In the genomic region with DNA sequence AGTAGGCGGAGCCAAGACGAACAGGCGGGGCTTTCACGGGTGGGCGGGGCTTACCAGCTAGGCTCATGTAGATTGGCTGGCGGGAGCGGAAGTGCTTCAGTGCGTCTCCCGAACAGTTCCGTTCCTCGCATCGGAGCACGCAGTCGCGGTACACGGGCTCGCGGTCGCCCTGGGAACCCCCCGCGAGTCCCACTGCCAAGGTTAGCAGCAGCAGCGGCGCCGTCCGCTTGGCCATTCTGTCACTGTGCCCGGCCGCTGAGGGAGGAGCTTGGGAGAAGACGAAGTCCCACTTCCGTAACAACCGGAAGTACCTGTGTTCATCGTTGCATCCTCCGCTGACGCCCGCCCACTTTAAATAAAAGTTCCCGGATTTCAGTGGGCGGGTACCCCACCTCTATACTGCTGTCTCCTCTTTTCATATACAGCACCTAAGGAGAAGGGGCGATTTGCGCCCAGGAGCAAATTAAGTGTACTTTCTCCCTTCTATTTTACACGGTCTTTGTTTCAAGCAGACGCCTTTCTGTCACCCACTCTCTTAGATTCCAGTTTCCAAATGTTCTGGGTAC, we compare ENCODE assay signal across 8 mouse cellular contexts. TPM values are rescaled to one million over a fixed set of nuclear protein-coding genes. Genes with fewer than 3 reads are reported as not detected.
DNase-seq lines count a peak whose midpoint lies in the region; ATAC-seq and TF ChIP-seq lines count a peak whose summit lies in the region.

Pgap3 (minus strand) TSS at position 330 of the 566 bp plus-strand sequence.

- WGBS in forebrain, embryonic 13.5 days: under 1% methylated on average over 39 of the region's 40 CpGs
- under 1% methylated on average over 40 of the region's 40 CpGs for WGBS in neural tube, embryonic 15.5 days

- no peaks in the 10 kb centered on the region for H3K9me3 ChIP-seq in E14TG2a.4 (ENCODE audit: low read length)
- H3K9me3 ChIP-seq in forebrain, embryonic 13.5 days (replicated peaks): no peaks in the 10 kb centered on the region
- H3K9me3 ChIP-seq in neural tube, embryonic 15.5 days (replicated peaks): no peaks in the 10 kb centered on the region

- peak within 1 kb of the TSS; percentile 78 for H3K9ac ChIP-seq in forebrain, embryonic 13.5 days
- peak within 1 kb of the TSS; percentile 71 for H3K9ac ChIP-seq in neural tube, embryonic 15.5 days (replicated peaks)

- DNase-seq in c-Kit-positive CD71-positive TER-119-positive erythroid progenitor cells, embryonic 14.5 days (ENCODE audit: low spot score): peak; percentile 89
- DNase-seq in heart, postnatal 10 days: peak; percentile 90 to 93
- peak; percentile 90 for DNase-seq in layer of hippocampus, adult 11-12 months (ENCODE audit: low spot score)
- peak; percentile 86 to 90 for DNase-seq in lung, adult 18-20 months
- DNase-seq in testis, postnatal 14 days (ENCODE audit: low spot score): peak; percentile 90

- TF ChIP-seq CTCF in E14TG2a.4 (conservative IDR thresholded peaks at IDR 0.05; ENCODE audit: low read length): no peak

- peak within 1 kb of the TSS; percentile 97 for H3K27ac ChIP-seq in forebrain, embryonic 13.5 days
- peak within 1 kb of the TSS; percentile 97 for H3K27ac ChIP-seq in neural tube, embryonic 15.5 days (replicated peaks)

- no peaks in the 10 kb centered on the region; the same call in 1 of the 2 replicates for H3K36me3 ChIP-seq in E14TG2a.4 (ENCODE audit: insufficient read depth, low read length)
- H3K36me3 ChIP-seq in forebrain, embryonic 13.5 days (ENCODE audit: poor library complexity, severe bottlenecking): 0 out of 2 replicates have a peak, but pooled peaks cover 2% of the 10 kb centered on the region
- no peaks in the 10 kb centered on the region for H3K36me3 ChIP-seq in neural tube, embryonic 15.5 days

- H3K4me2 ChIP-seq in forebrain, embryonic 13.5 days: peak within 1 kb of the TSS; percentile 76
- peak within 1 kb of the TSS; percentile 81 for H3K4me2 ChIP-seq in neural tube, embryonic 15.5 days

- H3K4me3 ChIP-seq in E14TG2a.4 (replicated peaks; ENCODE audit: low read length): peak within 1 kb of the TSS; percentile 90
- H3K4me3 ChIP-seq in forebrain, embryonic 13.5 days: peak within 1 kb of the TSS; percentile 76
- H3K4me3 ChIP-seq in neural tube, embryonic 15.5 days (replicated peaks): peak within 1 kb of the TSS; percentile 79

- H3K27me3 ChIP-seq in E14TG2a.4 (ENCODE audit: insufficient read depth, low read length): peaks cover 6% of the 10 kb centered on the region; the same call in 1 of the 2 replicates
- H3K27me3 ChIP-seq in forebrain, embryonic 13.5 days: peaks cover 20% of the 10 kb centered on the region; the same call in 1 of the 2 replicates
- H3K27me3 ChIP-seq in neural tube, embryonic 15.5 days (replicated peaks): peaks cover 8% of the 10 kb centered on the region; the same call in 1 of the 2 replicates

- peak; percentile 95 for ATAC-seq in forebrain, embryonic 13.5 days
- peak; percentile 95 for ATAC-seq in neural tube, embryonic 15.5 days (ENCODE audit: low FRiP score)

- H3K4me1 ChIP-seq in E14TG2a.4 (replicated peaks; ENCODE audit: low read depth, low read length): peaks cover 22% of the 10 kb centered on the region
- peaks cover 12% of the 10 kb centered on the region for H3K4me1 ChIP-seq in forebrain, embryonic 13.5 days
- H3K4me1 ChIP-seq in neural tube, embryonic 15.5 days: peaks cover 14% of the 10 kb centered on the region

- intact Hi-C loops in heart, postnatal 10 days (cut with DNase I): no loop called here

RNA-seq across cellular contexts. Expression of gene Pgap3, which starts in this region (rescaled TPM):
- polyA plus RNA-seq in forebrain, embryonic 13.5 days (2015; fragmentation: Nextera tagmentation; extraction: Ambion mirVana): 6.7 and 9.2 TPM in 2 replicates
- total RNA-seq in heart, postnatal 10 days (2021): 10 to 100 TPM; 14.5 to 17.8 TPM
- 7.4 and 9.6 TPM in 2 replicates for polyA plus RNA-seq in neural tube, embryonic 15.5 days (2015; fragmentation: Nextera tagmentation; extraction: Ambion mirVana)

Comparison
In these comparisons a context has a peak if more than half of its experiments do, and no peak if none do; other contexts are left out.
1. Peak in every context shown above with its lines: DNase-seq, ATAC-seq, H3K4me3 ChIP-seq and H3K27ac ChIP-seq.